Mouse (Mus musculus) thymus, adult 2 months (tissue): ENCODE data around the gene Mark1.

ENCODE experiments used
- CTCF ChIP-seq: fragments of 200-500 bp; IDR thresholded peaks from 2 replicates; pipeline ENCODE4 v1.5.1; 2012; ENCODE audit warnings: mild to moderate bottlenecking, control low read depth, low read length, moderate library complexity, borderline replicate concordance; ENCODE audit not compliant: control insufficient read depth, poor library complexity, insufficient read depth; ENCODE audit errors: extremely low read depth
- POLR2A ChIP-seq: fragments of 200-500 bp; IDR thresholded peaks from 2 replicates; pipeline ENCODE4 v1.6.1; 2012; ENCODE audit warnings: mild to moderate bottlenecking, low read length, control low read depth, moderate library complexity; ENCODE audit not compliant: control insufficient read depth, poor library complexity, insufficient read depth; ENCODE audit errors: extremely low read depth

- TF ChIP-seq CTCF (no peak), POLR2A (no peak)
These were observed 113.2 kb downstream of the Mark1 start for GRCm38 (mm10) chr1:184886160-184886559.
